Mouse (Mus musculus) layer of hippocampus, postnatal 14 days (tissue): ENCODE measurements around the gene Kdm4c. TPM values are rescaled to one million over a fixed set of nuclear protein-coding genes. Genes with fewer than 3 reads are reported as not detected.
"Not testable (repeated sequence)": the region's sequence is repeated elsewhere in the genome, so short reads cannot be mapped to it uniquely, and the experiment has no call there.

Experiments used
- DNase-seq, 2 experiments: peaks; one replicate each; pipeline ENCODE4 v3.0.0; 2021 to 2022; ENCODE audit warnings: low spot score in 2 of 2, mixed read lengths in 1 of 2
- total RNA-seq, 2 experiments: library from RNA; stranded (reverse); gene quantifications; 2 replicates each; pipeline ENCODE4 v1.2.3; 2021

The Kdm4c gene
- total RNA-seq, 2 experiments from 2014 or later = 24.4 to 26.3 TPM

DNA sequence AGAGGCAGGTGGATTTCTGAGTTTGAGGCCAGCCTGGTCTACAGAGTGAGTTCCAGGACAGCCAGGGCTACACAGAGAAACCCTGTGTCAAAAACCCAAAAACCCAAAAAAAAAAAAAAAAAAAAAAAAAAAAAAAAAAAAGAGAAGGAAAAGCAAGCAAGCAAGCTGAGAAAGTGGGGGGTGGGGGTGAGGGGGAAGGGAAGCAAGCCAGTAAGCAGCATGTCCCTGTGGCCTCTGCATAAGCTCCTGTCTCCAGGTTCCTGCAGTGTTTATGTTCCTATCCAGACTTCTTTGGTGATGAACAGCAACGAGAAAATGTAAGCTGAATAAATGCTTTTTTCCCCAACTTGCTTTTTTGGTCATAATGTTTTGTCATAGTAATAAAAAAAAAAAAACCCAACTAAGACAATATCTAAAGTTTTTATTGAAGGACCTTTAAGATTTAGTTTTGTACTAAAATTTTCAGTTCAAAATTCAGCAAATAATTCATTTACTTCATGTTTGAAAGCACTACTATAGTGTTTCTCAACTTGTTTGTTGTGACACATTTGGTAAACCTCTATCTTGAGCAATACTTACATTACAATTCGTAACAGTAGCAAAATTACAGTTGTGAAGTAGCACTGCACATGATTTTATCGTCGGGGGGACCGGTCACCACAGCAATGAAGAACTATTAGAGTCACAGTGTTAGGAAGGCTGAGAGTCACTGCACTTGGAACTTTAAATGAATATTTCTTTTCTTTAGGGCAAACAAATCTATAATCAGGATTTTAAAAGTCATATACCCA, 63.2 kb downstream of the Kdm4c start:
- no peak for DNase-seq

DNA sequence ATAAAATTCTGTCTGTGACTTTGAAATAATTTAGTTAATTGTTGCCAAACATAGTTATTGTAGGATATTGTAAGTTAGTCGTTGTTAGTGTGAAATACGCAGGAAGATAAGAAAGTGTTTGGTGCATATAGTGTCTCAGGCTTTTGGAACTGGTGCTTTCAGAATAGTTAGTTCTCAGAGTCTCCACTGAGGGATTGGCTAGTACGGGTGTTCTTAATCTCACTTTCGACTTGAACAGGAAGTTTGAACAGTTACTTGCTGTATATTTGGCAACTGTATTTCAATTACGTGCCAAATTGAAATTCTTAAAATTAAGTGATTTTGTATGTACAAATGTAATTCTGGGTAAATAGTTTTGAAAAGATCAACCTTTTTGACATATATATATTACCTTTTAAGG, 68.8 kb downstream of the Kdm4c start:
- DNase-seq = no peak

DNA sequence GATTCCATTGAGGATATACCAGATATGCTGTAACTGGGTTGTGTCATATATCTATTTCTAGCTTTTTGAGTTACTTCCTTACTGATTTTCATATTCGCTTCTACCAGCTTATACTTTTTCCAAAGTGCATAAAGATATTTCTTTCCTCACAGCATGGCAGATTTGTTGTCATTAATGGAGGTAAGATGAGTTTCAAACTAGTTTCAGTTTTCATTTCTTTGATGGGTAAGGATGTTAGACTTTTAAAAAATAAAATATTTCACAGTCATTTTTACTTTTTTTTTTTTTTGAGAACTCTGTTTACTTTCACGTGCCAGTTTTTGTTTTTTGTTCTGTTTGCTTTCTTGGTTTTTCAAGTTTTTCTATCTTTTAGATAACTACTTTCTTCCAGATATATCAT, 70.6 kb downstream of the Kdm4c start:
- no peak for DNase-seq

DNA sequence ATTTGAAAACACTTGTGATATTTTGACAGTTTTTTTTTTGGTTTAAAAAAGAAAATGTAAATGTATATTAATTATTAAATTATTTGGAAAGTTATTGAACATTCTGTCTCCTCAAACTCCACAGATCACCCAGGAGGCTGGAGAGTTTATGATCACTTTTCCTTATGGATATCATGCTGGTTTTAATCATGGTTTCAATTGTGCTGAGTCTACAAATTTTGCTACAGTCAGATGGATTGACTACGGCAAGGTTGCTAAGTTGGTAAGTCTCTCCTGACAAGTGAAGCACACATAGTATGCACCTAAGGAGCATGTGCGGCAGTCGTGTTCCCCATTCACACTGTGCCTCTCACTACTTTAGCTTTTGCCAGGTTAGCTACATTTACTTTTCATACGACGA, 73.1 kb downstream of the Kdm4c start:
- DNase-seq = no peak

- DNase-seq = no peak
Measured at GRCm38 (mm10) chr4:74319313-74319712, 77.0 kb downstream of the Kdm4c start.

DNA sequence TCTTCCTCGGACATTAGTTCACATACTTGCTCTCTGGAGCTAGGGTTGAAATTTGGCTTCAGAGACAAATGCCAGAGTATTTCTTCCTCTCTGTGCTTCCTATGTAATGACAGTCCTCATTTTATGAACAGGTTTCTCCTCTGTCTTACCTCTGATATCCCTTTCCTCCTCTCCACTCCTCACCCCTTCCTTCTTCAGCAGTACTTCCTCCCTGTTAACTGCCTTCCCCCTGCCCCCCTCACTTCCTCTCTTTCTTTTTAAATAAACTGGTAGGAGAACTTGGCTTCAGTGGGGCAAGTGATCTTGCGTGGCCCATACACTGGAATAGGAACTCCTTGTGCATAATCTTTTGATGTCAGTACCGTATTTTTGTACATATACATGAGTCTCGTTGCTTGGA, 115.2 kb downstream of the Kdm4c start:
- no peak for DNase-seq

GRCm38 (mm10) chr4:74360274-74360673, 118.0 kb downstream of the Kdm4c start:
- DNase-seq = no peak

DNA sequence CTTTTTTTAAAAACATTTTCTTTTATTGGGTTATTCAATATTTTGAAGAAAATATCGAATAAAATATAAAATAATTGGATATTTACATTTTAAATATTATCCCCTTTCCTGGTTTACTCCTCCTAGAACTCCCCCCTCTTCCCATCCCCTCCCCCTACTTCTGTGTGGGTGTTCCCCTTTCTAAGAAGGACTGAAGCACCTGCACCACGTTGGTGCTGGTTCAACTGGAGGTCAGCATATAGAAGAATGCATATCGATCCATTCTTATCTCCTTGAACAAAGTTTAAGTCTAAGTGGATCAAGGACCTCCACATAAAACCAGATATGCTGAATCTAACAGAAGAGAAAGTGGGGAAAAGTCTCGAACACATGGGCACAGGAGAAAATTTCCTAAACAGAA, 144.3 kb downstream of the Kdm4c start:
- DNase-seq = no peak

- no peak for DNase-seq
Measured at GRCm38 (mm10) chr4:74393162-74393561, 150.9 kb downstream of the Kdm4c start.

DNA sequence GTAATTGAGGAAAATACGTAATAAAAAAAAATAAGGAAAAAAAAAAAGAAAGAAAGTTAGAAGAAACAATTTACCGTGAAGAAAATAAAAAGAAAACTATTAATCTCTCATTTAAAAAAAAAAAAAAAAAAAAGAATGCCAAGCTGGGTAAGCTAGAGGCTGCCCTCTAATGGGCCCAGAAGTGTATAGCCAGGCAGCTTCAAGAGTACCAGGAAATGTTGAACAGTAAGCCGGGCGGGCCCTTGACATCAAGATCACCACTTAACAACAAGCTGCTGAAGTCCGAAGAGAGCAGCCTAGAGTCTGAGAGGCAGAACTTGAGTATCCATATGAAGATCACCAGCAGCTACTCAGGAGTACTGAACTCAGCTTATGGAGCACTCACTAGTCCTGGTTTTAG, 154.3 kb downstream of the Kdm4c start:
- DNase-seq = no peak

GRCm38 (mm10) chr4:74401617-74402313, 159.5 kb downstream of the Kdm4c start:
- not testable (repeated sequence) for DNase-seq

DNA sequence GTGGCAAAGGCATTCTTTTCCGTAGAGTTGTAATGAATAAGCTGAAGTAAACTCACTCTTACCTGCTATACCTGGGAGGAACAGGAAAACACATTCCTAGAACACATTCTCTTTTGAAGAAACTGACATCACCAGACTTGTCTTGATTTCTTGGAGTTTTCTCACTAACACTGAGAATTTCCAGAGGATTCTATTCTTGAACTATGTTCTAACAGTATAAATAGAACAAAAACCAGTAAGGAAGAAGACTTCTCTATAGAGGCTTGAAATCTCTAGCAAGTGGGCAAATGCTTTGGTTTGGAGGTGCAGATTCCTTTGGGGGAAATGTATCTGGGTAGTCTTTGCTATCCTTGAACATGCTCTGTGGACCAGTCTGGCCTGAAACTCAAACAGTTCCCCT, 166.4 kb downstream of the Kdm4c start:
- DNase-seq = no peak

DNA sequence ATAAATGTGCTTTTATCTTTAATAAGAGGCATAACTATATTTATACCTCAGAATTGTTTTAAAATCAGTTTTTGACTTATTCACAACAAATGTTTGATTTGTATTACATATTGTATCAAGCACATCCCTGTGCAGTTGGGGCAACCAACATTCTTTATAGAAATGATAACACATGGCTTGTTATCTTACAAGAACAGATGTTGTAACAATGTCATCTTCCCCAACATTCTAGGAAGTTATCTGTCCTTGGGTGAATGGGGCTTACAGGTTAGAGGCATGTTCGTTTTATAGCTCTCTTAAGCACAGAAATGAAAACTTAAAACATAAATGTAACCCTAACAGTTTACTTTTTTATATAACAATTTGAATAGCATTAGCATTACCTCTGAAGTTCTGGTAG, 177.5 kb downstream of the Kdm4c start:
- DNase-seq = no peak

Other genes starting within 250 kb of the Kdm4c start
- 1 to 10 TPM; 9.3 TPM for gene Frmd3, start 229.1 kb upstream of the Kdm4c start, total RNA-seq